Mouse (Mus musculus) midbrain, embryonic 15.5 days (tissue): ENCODE data around the gene Ap1m1. TPM values are rescaled to one million over a fixed set of nuclear protein-coding genes. Genes with fewer than 3 reads are reported as not detected.

Experiments used
- ATAC-seq: fragments of 200-750 bp; cut with Nextera tagmentation; replicated peaks from 2 replicates; pipeline ENCODE4 v1.8.0; 2017; ENCODE audit warnings: moderate TSS enrichment
- H3K27ac ChIP-seq: fragments of 300-500 bp; sonication (generic); 2 replicates; pipeline ENCODE4 v1.5.1; 2015; ENCODE audit warnings: mild to moderate bottlenecking, inconsistent platforms
- H3K27me3 ChIP-seq: fragments of 300-500 bp; sonication (generic); replicated peaks from 2 replicates; pipeline ENCODE4 v1.6.1; 2015; ENCODE audit warnings: inconsistent platforms
- H3K36me3 ChIP-seq: fragments of 300-500 bp; sonication (generic); replicated peaks from 2 replicates; pipeline ENCODE4 v1.6.1; 2015; ENCODE audit warnings: inconsistent platforms
- H3K4me1 ChIP-seq: fragments of 300-500 bp; sonication (generic); 2 replicates; pipeline ENCODE4 v1.6.1; 2015; ENCODE audit warnings: inconsistent platforms
- H3K4me2 ChIP-seq: fragments of 300-500 bp; sonication (generic); 2 replicates; pipeline ENCODE4 v1.6.1; 2015; ENCODE audit warnings: inconsistent platforms, mild to moderate bottlenecking, moderate library complexity
- H3K4me3 ChIP-seq: fragments of 300-500 bp; sonication (generic); 2 replicates; pipeline ENCODE4 v1.5.1; 2015; ENCODE audit warnings: mild to moderate bottlenecking, inconsistent platforms
- H3K9ac ChIP-seq: fragments of 300-500 bp; sonication (generic); 2 replicates; pipeline ENCODE4 v1.6.1; 2015; ENCODE audit warnings: mild to moderate bottlenecking, inconsistent platforms
- H3K9me3 ChIP-seq: fragments of 300-500 bp; sonication (generic); 2 replicates; pipeline ENCODE4 v1.6.1; 2016; ENCODE audit warnings: inconsistent platforms
- WGBS: fragments of 180-500 bp; shearing (Covaris S2); methylation state at CpG from one replicate; pipeline ENCODE4 v1.1.7; 2015; ENCODE audit warnings: mixed read lengths; 5-methylcytosine and 5-hydroxymethylcytosine counted together
- polyA plus RNA-seq: library from polyadenylated mRNA; unstranded; fragments of >200 nt; fragmentation: Nextera tagmentation; extraction: Ambion mirVana; gene quantifications from 2 replicates; pipeline ENCODE4 v1.2.1, GENCODE M21; 2015

The Ap1m1 gene
- polyA plus RNA-seq, 1 experiment from 2014 or later: 302 TPM

DNA sequence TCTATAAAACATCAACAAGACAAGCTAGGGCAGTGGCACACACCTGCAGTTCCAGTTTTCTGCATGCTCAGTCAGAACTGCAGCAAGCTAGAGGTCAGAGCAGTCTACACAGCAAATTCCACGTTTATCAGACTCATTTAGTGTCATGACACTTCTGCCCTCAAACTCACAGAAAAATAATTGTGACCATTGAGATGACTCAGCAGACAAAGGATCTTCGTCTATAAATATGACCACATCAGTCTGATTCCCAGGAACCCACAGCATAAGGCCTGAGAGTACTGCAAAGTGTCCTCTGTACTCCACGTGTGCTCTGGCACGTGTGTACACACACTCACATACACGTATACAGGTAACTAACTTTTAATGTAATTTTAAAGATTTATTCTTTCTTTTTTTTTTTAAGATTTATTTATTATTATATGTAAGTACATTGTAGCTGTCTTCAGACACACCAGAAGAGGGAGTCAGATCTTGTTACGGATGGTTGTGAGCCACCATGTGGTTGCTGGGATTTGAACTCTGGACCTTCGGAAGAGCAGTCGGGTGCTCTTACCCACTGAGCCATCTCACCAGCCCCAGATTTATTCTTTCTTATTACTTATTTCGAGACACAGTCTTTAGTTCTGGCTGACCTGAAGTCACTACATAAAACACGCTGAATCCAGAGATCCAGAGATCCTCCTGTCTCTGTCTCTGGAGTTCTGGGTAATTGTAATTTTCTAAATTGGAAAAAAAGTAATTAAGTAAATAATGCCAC is 20.9 kb upstream of the Ap1m1 start:
- H3K9ac ChIP-seq: no peak overlapping the region
- peak overlapping the region; percentile 76 for H3K4me2 ChIP-seq
- peak overlapping the region; percentile 72 for H3K27ac ChIP-seq
- peak overlapping the region; percentile 71 for H3K4me3 ChIP-seq
- WGBS: 79% methylated on average over 10 of the region's 10 CpGs
- ATAC-seq: peak; percentile 49
- peaks cover 7% of the 10 kb centered on the region; the same call in 1 of the 2 replicates for H3K36me3 ChIP-seq
- H3K9me3 ChIP-seq: no peaks in the 10 kb centered on the region
- H3K27me3 ChIP-seq: peaks cover 14% of the 10 kb centered on the region
- peaks cover 16% of the 10 kb centered on the region for H3K4me1 ChIP-seq

DNA sequence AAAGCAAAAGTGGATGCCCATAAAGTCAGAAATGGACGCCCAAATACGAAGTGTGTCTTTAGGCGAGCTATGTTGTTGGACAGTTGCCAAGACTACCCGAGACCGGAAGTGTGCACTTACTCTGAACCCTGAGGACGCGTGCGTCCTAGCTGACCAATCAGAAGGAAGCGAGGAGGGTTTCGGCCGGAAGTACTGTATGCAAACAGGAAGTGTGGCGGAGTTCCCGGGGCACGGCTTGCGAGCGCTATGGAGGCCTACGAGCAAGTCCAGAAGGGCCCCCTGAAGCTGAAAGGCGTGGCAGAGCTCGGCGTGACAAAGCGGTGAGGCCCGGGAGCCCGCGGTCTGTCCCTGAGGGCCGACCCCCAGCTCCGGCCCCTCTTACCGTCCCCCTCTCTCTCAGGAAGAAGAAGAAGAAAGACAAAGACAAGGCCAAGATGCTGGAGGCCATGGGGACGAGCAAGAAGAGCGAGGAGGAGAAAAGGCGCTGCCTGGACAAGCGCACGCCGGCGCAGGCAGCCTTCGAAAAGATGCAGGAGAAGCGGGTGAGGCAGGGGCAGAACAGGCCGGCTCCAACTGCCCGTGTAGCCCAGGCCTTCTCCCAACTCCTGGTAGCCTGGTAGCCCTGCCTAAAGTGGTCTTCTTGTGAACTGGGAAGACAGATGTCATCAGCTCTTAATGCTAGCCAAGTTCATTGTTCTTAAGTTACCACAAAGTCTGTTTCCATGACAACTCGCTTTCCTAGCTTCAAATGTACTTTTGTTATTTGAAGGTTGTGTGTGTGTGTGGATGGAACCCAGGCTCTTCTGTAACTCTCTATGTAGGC is 20.1 kb upstream of the Ap1m1 start, which contains the start of gene Fam32a:
Fam32a (plus strand) TSS at position 190 of the 823 bp plus-strand sequence.
- peak within 1 kb of the TSS; percentile 71 for H3K4me3 ChIP-seq
- H3K4me1 ChIP-seq: peaks cover 16% of the 10 kb centered on the region
- peaks cover 14% of the 10 kb centered on the region for H3K27me3 ChIP-seq
- peak within 1 kb of the TSS; percentile 76 for H3K4me2 ChIP-seq
- H3K9me3 ChIP-seq: no peaks in the 10 kb centered on the region
- H3K27ac ChIP-seq: peak within 1 kb of the TSS; percentile 75
- 15% methylated on average over 39 of the region's 39 CpGs for WGBS
- peak within 1 kb of the TSS; percentile 58 for H3K9ac ChIP-seq
- ATAC-seq: peak; percentile 98
- H3K36me3 ChIP-seq: peaks cover 7% of the 10 kb centered on the region; the same call in 1 of the 2 replicates

GRCm38 (mm10) chr8:72220758-72221157 is 19.1 kb upstream of the Ap1m1 start:
- no peak overlapping the region for H3K27ac ChIP-seq
- 0 out of 2 replicates have a peak, but pooled peaks cover 8% of the 10 kb centered on the region for H3K27me3 ChIP-seq
- H3K9ac ChIP-seq: no peak overlapping the region
- no peaks in the 10 kb centered on the region for H3K9me3 ChIP-seq
- ATAC-seq: no peak
- peak overlapping the region; percentile 76 for H3K4me2 ChIP-seq
- 84% methylated on average over 4 of the region's 4 CpGs for WGBS
- H3K4me1 ChIP-seq: peaks cover 16% of the 10 kb centered on the region
- peak overlapping the region; percentile 71 for H3K4me3 ChIP-seq
- H3K36me3 ChIP-seq: peaks cover 7% of the 10 kb centered on the region; the same call in 1 of the 2 replicates

DNA sequence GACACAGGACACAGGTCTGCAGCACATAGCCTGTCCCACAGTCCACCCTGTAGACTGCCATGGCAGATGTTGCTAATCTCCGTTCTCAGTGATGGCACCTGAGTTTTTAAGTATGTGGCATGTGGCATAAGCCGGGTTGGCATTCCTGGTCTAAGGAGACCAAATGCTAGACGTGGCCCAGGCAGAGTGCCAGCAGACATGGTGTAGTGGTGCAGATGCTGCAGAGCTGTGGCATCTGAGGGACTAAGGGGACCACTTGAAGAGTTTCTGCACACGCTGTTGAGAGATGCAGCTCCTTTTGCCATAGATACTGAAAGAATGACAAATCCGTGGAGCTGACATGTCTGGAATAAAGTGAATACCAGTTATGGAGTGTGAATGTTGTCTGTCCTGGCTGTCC is 17.2 kb upstream of the Ap1m1 start:
- Histone ChIP-seq H3K9me3 (no peaks in the 10 kb centered on the region), H3K27ac (no peak overlapping the region), H3K27me3 (no peaks in the 10 kb centered on the region), H3K4me3 (no peak overlapping the region), H3K9ac (no peak overlapping the region), H3K36me3 (peaks cover 7% of the 10 kb centered on the region; the same call in 1 of the 2 replicates), H3K4me1 (peaks cover 16% of the 10 kb centered on the region), H3K4me2 (no peak overlapping the region)
- 93% methylated on average over 5 of the region's 5 CpGs for WGBS
- no peak for ATAC-seq

- no peaks in the 10 kb centered on the region for H3K9me3 ChIP-seq
- no peak; the same call in 1 of the 2 replicates for ATAC-seq
- H3K4me3 ChIP-seq: peak overlapping the region; percentile 53
- no peaks in the 10 kb centered on the region for H3K27me3 ChIP-seq
- H3K27ac ChIP-seq: peak overlapping the region; percentile 94
- H3K4me1 ChIP-seq: peaks cover 21% of the 10 kb centered on the region
- peak overlapping the region; percentile 61 for H3K4me2 ChIP-seq
- H3K9ac ChIP-seq: peak overlapping the region; percentile 50
- WGBS: under 1% methylated on average over 24 of the region's 24 CpGs
- H3K36me3 ChIP-seq: no peaks in the 10 kb centered on the region; the same call in 1 of the 2 replicates
These were observed 565 bp downstream of the Ap1m1 start for GRCm38 (mm10) chr8:72240403-72240763.

GRCm38 (mm10) chr8:72240951-72241350 is 1.1 kb downstream of the Ap1m1 start:
- 66% methylated on average over 7 of the region's 7 CpGs for WGBS
- Histone ChIP-seq H3K4me2 (peak overlapping the region; percentile 61), H3K27ac (no peak overlapping the region; the same call in 1 of the 2 replicates), H3K9me3 (no peaks in the 10 kb centered on the region), H3K9ac (peak overlapping the region; percentile 50), H3K4me3 (peak overlapping the region; percentile 53), H3K27me3 (no peaks in the 10 kb centered on the region), H3K36me3 (peaks cover 3% of the 10 kb centered on the region; the same call in 1 of the 2 replicates), H3K4me1 (peaks cover 21% of the 10 kb centered on the region)
- ATAC-seq: no peak

GRCm38 (mm10) chr8:72242226-72242625 is 2.4 kb downstream of the Ap1m1 start:
- no peak overlapping the region for H3K4me3 ChIP-seq
- no peaks in the 10 kb centered on the region for H3K27me3 ChIP-seq
- ATAC-seq: no peak
- H3K9me3 ChIP-seq: no peaks in the 10 kb centered on the region
- H3K4me1 ChIP-seq: peaks cover 21% of the 10 kb centered on the region
- no peak overlapping the region for H3K4me2 ChIP-seq
- peaks cover 6% of the 10 kb centered on the region; the same call in 1 of the 2 replicates for H3K36me3 ChIP-seq
- no peak overlapping the region for H3K27ac ChIP-seq
- H3K9ac ChIP-seq: no peak overlapping the region
- 96% methylated on average over 1 of the region's 1 CpGs for WGBS

DNA sequence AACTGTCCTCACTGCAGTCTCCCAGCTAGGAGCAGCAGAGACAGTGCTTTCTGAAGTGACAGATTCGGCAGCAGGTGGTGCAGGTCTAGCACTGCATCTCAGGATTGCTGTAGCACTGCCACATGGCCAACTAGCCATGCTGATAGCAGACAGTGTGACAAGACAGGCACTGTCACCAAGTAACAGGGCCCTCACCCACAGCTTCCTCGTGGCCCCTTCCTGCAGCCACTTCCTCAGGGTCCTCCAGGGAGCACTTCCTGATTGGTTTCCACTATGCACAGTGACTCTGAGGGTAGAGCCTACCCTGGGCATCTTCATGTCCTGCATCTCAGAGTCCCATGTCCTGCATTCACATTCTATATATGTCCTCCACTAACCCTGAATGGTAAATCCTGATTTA is 4.8 kb downstream of the Ap1m1 start:
- no peak overlapping the region for H3K4me3 ChIP-seq
- no peak overlapping the region for H3K9ac ChIP-seq
- H3K27ac ChIP-seq: no peak overlapping the region
- no peaks in the 10 kb centered on the region for H3K9me3 ChIP-seq
- 84% methylated on average over 2 of the region's 2 CpGs for WGBS
- no peaks in the 10 kb centered on the region for H3K27me3 ChIP-seq
- H3K4me2 ChIP-seq: no peak overlapping the region
- ATAC-seq: no peak
- peaks cover 6% of the 10 kb centered on the region; the same call in 1 of the 2 replicates for H3K36me3 ChIP-seq
- peaks cover 19% of the 10 kb centered on the region for H3K4me1 ChIP-seq

DNA sequence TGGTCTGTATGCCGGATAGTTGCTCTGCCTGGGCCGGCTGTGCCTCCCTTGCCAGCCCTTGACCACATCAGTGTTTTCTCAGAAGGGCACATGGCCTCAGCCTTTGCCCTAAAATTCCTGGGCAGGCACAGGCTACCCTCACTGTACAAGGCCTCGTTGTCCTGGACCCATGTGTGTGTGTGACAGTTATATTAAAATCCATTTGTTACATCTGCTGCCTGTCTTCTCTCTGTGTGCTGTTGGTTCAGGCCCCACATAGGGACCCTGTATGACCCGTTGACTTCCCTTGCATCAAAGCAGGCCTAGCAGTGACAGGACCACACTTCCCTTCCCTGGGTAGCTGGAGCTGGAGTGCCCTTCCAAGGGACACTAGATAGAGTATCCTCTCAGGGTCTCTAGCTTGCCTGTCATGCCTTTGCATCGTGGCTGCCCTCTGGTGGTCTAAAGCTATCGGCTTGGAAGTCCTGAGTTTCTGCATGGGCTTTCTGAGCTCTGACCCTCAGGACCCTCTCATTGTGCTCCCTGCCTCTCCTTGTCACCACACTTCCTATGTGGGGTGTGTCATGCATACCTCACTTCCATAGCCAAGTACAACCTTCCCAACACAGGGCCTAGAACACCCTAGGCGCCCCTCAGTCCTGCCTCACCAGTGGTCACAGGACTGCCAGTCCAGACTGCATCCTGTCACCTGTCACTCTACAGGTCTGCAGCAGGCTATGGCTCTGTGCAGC is 17.5 kb downstream of the Ap1m1 start:
- Histone ChIP-seq H3K4me3 (no peak overlapping the region), H3K4me2 (no peak overlapping the region), H3K27me3 (no peaks in the 10 kb centered on the region), H3K36me3 (peaks cover 16% of the 10 kb centered on the region), H3K4me1 (no peaks in the 10 kb centered on the region), H3K9ac (no peak overlapping the region), H3K27ac (no peak overlapping the region), H3K9me3 (no peaks in the 10 kb centered on the region)
- ATAC-seq: peak; percentile 40
- 53% methylated on average over 7 of the region's 7 CpGs for WGBS

GRCm38 (mm10) chr8:72257902-72258238 is 18.1 kb downstream of the Ap1m1 start:
- WGBS: 97% methylated on average over 1 of the region's 1 CpGs
- Histone ChIP-seq H3K9me3 (no peaks in the 10 kb centered on the region), H3K36me3 (peaks cover 11% of the 10 kb centered on the region), H3K9ac (no peak overlapping the region), H3K4me2 (no peak overlapping the region), H3K27me3 (no peaks in the 10 kb centered on the region), H3K27ac (no peak overlapping the region), H3K4me1 (no peaks in the 10 kb centered on the region), H3K4me3 (no peak overlapping the region)
- ATAC-seq: peak; percentile 10; the same call in 1 of the 2 replicates

DNA sequence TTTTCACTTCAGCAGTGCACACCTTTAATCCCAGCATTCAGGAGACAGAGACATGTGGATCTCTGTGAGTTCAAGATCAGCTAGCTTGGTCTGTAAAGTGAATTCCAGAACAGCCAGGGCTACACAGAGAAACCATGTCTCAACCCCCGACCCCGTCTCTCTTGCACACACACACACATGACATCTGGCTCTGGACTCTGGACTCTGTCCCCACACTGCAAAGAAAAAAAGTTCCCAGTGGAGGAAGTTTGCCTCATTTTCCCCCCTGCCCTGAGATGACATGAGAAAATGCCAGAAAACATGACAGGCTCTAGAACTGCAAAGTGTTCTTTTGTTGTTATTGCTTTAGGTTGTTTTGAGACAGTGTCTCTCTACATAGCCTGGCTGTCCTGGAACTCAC is 20.0 kb downstream of the Ap1m1 start:
- Histone ChIP-seq H3K9ac (no peak overlapping the region), H3K4me1 (no peaks in the 10 kb centered on the region), H3K4me3 (no peak overlapping the region), H3K27ac (no peak overlapping the region), H3K9me3 (no peaks in the 10 kb centered on the region), H3K4me2 (no peak overlapping the region), H3K36me3 (peaks cover 3% of the 10 kb centered on the region; the same call in 1 of the 2 replicates), H3K27me3 (no peaks in the 10 kb centered on the region)
- 74% methylated on average over 2 of the region's 2 CpGs for WGBS
- ATAC-seq: no peak

GRCm38 (mm10) chr8:72260585-72260984 is 20.8 kb downstream of the Ap1m1 start:
- ATAC-seq: 0 out of 2 replicates have a peak, but pooled peaks have one; percentile 2
- no peak overlapping the region for H3K27ac ChIP-seq
- no peak overlapping the region for H3K9ac ChIP-seq
- H3K9me3 ChIP-seq: no peaks in the 10 kb centered on the region
- H3K4me3 ChIP-seq: no peak overlapping the region
- WGBS: 61% methylated on average over 4 of the region's 4 CpGs
- no peaks in the 10 kb centered on the region for H3K4me1 ChIP-seq
- 0 out of 2 replicates have a peak, but pooled peaks cover 3% of the 10 kb centered on the region for H3K36me3 ChIP-seq
- H3K27me3 ChIP-seq: no peaks in the 10 kb centered on the region
- H3K4me2 ChIP-seq: no peak overlapping the region
